14 mouse cellular contexts compared by ENCODE assay signal in genomic region chr1:90238095-90238888, GRCm38 (mm10). TPM values are rescaled to one million over a fixed set of nuclear protein-coding genes. Genes with fewer than 3 reads are reported as not detected.
DNase-seq lines count a peak whose midpoint lies in the region; ATAC-seq and TF ChIP-seq lines count a peak whose summit lies in the region.
"Had no signal": no experiment of that assay in that cellular context is flagged by ENCODE, and none has a peak within 500 bp of the region (broad histone marks: within the 10 kb centered on the region; RNA-seq: fewer than 3 reads in every experiment).

No protein-coding gene starts in this region.

- no peaks in the 10 kb centered on the region for H3K27me3 ChIP-seq in kidney, adult 2 months (replicated peaks; ENCODE audit: control insufficient read depth, insufficient read depth, low read length)
- H3K27me3 ChIP-seq in kidney, embryonic 14.5 days (ENCODE audit: control insufficient read depth, insufficient read depth, low read length), result no peaks in the 10 kb centered on the region
- H3K27me3 ChIP-seq in hindbrain, postnatal 0 days (ENCODE audit: insufficient read depth, low read length), result no peaks in the 10 kb centered on the region
- H3K27me3 ChIP-seq: heart, embryonic 15.5 days; midbrain, embryonic 13.5 days had no signal

- no peaks in the 10 kb centered on the region for H3K9me3 ChIP-seq in kidney, embryonic 14.5 days (ENCODE audit: control insufficient read depth, low read length)
- no peaks in the 10 kb centered on the region for H3K9me3 ChIP-seq in hindbrain, postnatal 0 days (ENCODE audit: low read length)
- H3K9me3 ChIP-seq: heart, embryonic 15.5 days; midbrain, embryonic 13.5 days had no signal

- no peak overlapping the region for H3K4me2 ChIP-seq in kidney, embryonic 14.5 days (replicated peaks; ENCODE audit: low read depth, low read length)
- no peak overlapping the region for H3K4me2 ChIP-seq in hindbrain, postnatal 0 days (ENCODE audit: low read depth, low read length)
- H3K4me2 ChIP-seq: heart, embryonic 15.5 days; midbrain, embryonic 13.5 days had no signal

- peak; percentile 73 to 93 for DNase-seq in adrenal gland, adult (ENCODE audit: inconsistent age in 2 of 2, low spot score in 1 of 2)
- no peak for DNase-seq in adrenal gland, postnatal 25 days
- DNase-seq in kidney, adult 2 months, result peak; percentile 32
- DNase-seq in heart, postnatal 10 days, result peak; percentile 70 to 87
- no peak for DNase-seq in frontal cortex, adult 2 months (ENCODE audit: extremely low spot score in 1 of 2, low spot score in 1 of 2)
- no peak for DNase-seq in hindbrain, postnatal 0 days (ENCODE audit: low spot score)
- DNase-seq: cerebellum, adult 9-10 months; kidney, postnatal 36 days; lung, postnatal 36 days had no signal

- no peak for ATAC-seq in kidney, embryonic 14.5 days (ENCODE audit: low FRiP score, low TSS enrichment)
- ATAC-seq in hindbrain, postnatal 0 days, result no peak
- ATAC-seq: inflammation-experienced regulatory T-cells, adult 6 months; midbrain, embryonic 13.5 days had no signal

- H3K9ac ChIP-seq in kidney, embryonic 14.5 days (ENCODE audit: low read depth, low read length), result no peak overlapping the region
- no peak overlapping the region for H3K9ac ChIP-seq in hindbrain, postnatal 0 days (replicated peaks; ENCODE audit: low read length)
- H3K9ac ChIP-seq: heart, embryonic 15.5 days; midbrain, embryonic 13.5 days had no signal

- H3K27ac ChIP-seq in kidney, adult 2 months (ENCODE audit: insufficient read depth, low read depth, low read length), result no peak overlapping the region
- no peak overlapping the region for H3K27ac ChIP-seq in kidney, embryonic 14.5 days (ENCODE audit: low read depth, low read length)
- H3K27ac ChIP-seq in brown adipose tissue, adult 24 weeks (replicated peaks; ENCODE audit: low read depth, low read length), result peak overlapping the region; percentile 82
- no peak overlapping the region for H3K27ac ChIP-seq in hindbrain, postnatal 0 days
- H3K27ac ChIP-seq: heart, embryonic 15.5 days; midbrain, embryonic 13.5 days had no signal

- no peak for TF ChIP-seq POLR2A in kidney, adult 2 months (IDR thresholded peaks at IDR 0.05; ENCODE audit: low read depth, low read length)

- no peaks in the 10 kb centered on the region; the same call in 1 of the 2 replicates for H3K4me1 ChIP-seq in kidney, adult 2 months (ENCODE audit: control insufficient read depth, insufficient read depth, low read length)
- H3K4me1 ChIP-seq in kidney, embryonic 14.5 days (ENCODE audit: control insufficient read depth, insufficient read depth, low read length), result no peaks in the 10 kb centered on the region
- H3K4me1 ChIP-seq in brown adipose tissue, adult 24 weeks (ENCODE audit: control insufficient read depth, insufficient read depth, insufficient read length, low read length), result peaks cover 9% of the 10 kb centered on the region
- no peaks in the 10 kb centered on the region for H3K4me1 ChIP-seq in hindbrain, postnatal 0 days (ENCODE audit: insufficient read depth, low read length)
- H3K4me1 ChIP-seq: heart, embryonic 15.5 days had no signal

- intact Hi-C loops in heart, postnatal 10 days (cut with DNase I), result loop anchor here (2.0 kb wide), 1 partner anchor 29 kb away; no protein-coding TSS in a partner anchor

- no peak for TF ChIP-seq CTCF in kidney, adult 2 months (conservative IDR thresholded peaks at IDR 0.05; ENCODE audit: insufficient read depth, insufficient read length, low read depth, low read length)
- TF ChIP-seq CTCF in hindbrain, postnatal 0 days (IDR thresholded peaks at IDR 0.05; ENCODE audit: low read depth), result no peak

- WGBS in kidney, adult 2 months, result 74% methylated on average over 9 of the region's 9 CpGs
- WGBS in kidney, embryonic 14.5 days, result 87% methylated on average over 9 of the region's 9 CpGs
- 65% methylated on average over 9 of the region's 9 CpGs for WGBS in hindbrain, postnatal 0 days

- no peaks in the 10 kb centered on the region for H3K36me3 ChIP-seq in kidney, adult 2 months (ENCODE audit: control insufficient read depth, insufficient read depth, low read length)
- H3K36me3 ChIP-seq in kidney, embryonic 14.5 days (ENCODE audit: control insufficient read depth, insufficient read depth, low read length), result no peaks in the 10 kb centered on the region
- no peaks in the 10 kb centered on the region for H3K36me3 ChIP-seq in hindbrain, postnatal 0 days (ENCODE audit: insufficient read depth, low read length)
- H3K36me3 ChIP-seq: heart, embryonic 15.5 days; midbrain, embryonic 13.5 days had no signal

- no peak overlapping the region for H3K4me3 ChIP-seq in kidney, adult 2 months (ENCODE audit: insufficient read depth, low read depth, low read length)
- H3K4me3 ChIP-seq in kidney, embryonic 14.5 days (ENCODE audit: low read length), result no peak overlapping the region
- H3K4me3 ChIP-seq in brown adipose tissue, adult 24 weeks (ENCODE audit: insufficient read depth, low read depth, low read length), result no peak overlapping the region
- H3K4me3 ChIP-seq in hindbrain, postnatal 0 days (ENCODE audit: low read length), result no peak overlapping the region
- H3K4me3 ChIP-seq: heart, embryonic 15.5 days; midbrain, embryonic 13.5 days had no signal

RNA-seq across cellular contexts. Expression of gene Ackr3, which starts 34.5 kb away (rescaled TPM):
- total RNA-seq in adrenal gland, postnatal 25 days (2021), result 71.5 and 101 TPM in 2 replicates
- polyA plus RNA-seq in kidney, adult 2 months (2012; rRNA removed), result 128 and 172 TPM in 2 replicates
- 50.5 and 56.4 TPM in 2 replicates for polyA plus RNA-seq in kidney, embryonic 14.5 days (2014; fragmentation: Nextera tagmentation; extraction: Ambion mirVana)
- 74.7 and 97.7 TPM in 2 replicates for polyA plus RNA-seq in brown adipose tissue, adult 24 weeks (2012; ENCODE audit: insufficient read depth, insufficient read length, missing spikeins)
- total RNA-seq in heart, postnatal 10 days (2021), result 10 to 100 TPM; 45.4 to 48.9 TPM
- 18.6 and 20.4 TPM in 2 replicates for polyA plus RNA-seq in frontal cortex, adult 2 months (2012; rRNA removed)
- total RNA-seq in hindbrain, postnatal 0 days (2014; rRNA removed), result 7.2 and 13.1 TPM in 2 replicates
- 7.4 and 7.8 TPM in 2 replicates for polyA plus RNA-seq in hindbrain, postnatal 0 days (2015; fragmentation: Nextera tagmentation; extraction: Ambion mirVana)

Comparison
In these comparisons a context has a peak if more than half of its experiments do, and no peak if none do; other contexts are left out.
1. DNase-seq: peak in adrenal gland, adult (2 of 2), kidney, adult 2 months (single experiment) and heart, postnatal 10 days (2 of 2); none in adrenal gland, postnatal 25 days (single experiment), frontal cortex, adult 2 months (0 of 2) and hindbrain, postnatal 0 days (single experiment).